Mouse (Mus musculus): ENCODE measurements at regions not wholly inside any gene's neighbourhood (a gene's known extent, or its start where the extent isn't known, plus 50 kb on each side); places are given as distances from the start of the nearest gene placed in this dataset.

DNA sequence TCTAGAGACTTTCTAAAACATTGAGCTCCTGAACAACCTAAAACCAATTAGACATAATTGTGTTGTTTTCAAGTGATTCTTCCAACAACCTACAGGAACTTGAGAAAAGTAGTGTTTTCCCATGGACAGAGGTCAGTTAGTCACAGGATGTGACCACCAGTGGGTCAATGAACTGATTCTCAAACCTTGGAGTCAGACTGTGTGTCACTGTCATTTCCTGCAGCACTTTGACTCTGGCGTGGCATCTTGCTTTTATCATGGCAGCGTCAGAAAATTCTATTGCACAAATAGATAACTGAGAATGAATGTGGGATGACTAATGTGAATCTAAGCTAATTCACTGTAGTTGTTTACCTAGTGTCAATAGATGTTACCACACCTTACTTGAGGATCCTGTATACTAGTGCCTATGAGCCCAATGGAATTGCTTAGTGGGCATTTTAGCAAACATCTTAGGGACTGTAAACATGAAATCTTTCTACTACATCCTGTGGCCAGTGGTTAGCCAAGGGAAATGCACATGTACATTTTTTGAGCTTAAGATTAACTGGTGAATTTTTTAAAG is 150.6 kb upstream of the Fam84a start:
- H3K4me2 ChIP-seq (ENCODE audit: low read depth, low read length), result no peak overlapping the region
- H3K4me3 ChIP-seq (ENCODE audit: low read length), result no peak overlapping the region
- no peaks in the 10 kb centered on the region for H3K27me3 ChIP-seq (ENCODE audit: control insufficient read depth, insufficient read depth, low read length)
- H3K9ac ChIP-seq (ENCODE audit: low read length), result no peak overlapping the region
- no peaks in the 10 kb centered on the region for H3K4me1 ChIP-seq (ENCODE audit: control insufficient read depth, insufficient read depth, low read length)
- no peak overlapping the region for H3K27ac ChIP-seq (ENCODE audit: low read length)
- no peaks in the 10 kb centered on the region for H3K36me3 ChIP-seq (ENCODE audit: control insufficient read depth, insufficient read depth)
- no peaks in the 10 kb centered on the region for H3K9me3 ChIP-seq (replicated peaks; ENCODE audit: control insufficient read depth, low read length)
- no peak for ATAC-seq (replicated peaks; ENCODE audit: extremely low read depth, insufficient read depth, low FRiP score)
- WGBS, result 61% methylated on average over 2 of the region's 2 CpGs

DNA sequence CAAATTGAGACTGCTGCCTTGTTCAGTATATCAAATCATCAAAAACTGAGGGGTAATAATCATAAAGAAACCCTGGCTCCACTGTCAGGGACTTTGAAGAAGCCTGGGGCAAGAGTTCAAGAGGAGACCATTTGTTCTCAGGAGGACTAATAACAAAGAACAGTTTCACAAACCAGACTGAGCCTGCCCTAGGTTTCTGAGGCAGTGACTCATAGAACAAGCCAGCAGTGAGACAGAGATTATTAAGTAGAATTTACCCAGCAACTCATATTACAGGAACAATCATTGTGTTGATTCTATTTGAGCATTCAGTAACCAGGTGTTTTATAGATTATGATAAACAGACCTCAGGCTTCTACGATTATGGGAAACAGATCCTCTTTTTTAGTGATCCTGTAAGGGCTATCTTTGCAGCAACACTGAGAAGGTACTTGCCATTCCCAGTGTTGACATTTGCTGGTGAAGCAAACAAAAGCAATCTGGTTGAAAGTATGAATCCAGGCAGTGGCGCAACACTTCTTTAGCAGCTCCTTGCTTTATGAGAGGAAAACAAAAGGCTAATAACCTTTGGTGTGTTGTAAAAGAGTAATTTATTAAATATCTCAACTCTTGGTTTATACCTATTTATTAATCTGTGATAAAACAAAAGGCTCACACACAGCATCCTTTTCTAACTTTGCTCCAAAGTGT is 150.0 kb upstream of the Fam84a start:
- H3K4me1 ChIP-seq (ENCODE audit: control insufficient read depth, insufficient read depth, low read length), result no peaks in the 10 kb centered on the region
- H3K9me3 ChIP-seq (replicated peaks; ENCODE audit: control insufficient read depth, low read length), result no peaks in the 10 kb centered on the region
- ATAC-seq (replicated peaks; ENCODE audit: extremely low read depth, insufficient read depth, low FRiP score), result no peak
- no peaks in the 10 kb centered on the region for H3K27me3 ChIP-seq (ENCODE audit: control insufficient read depth, insufficient read depth, low read length)
- 64% methylated on average over 2 of the region's 2 CpGs for WGBS
- H3K4me3 ChIP-seq (ENCODE audit: low read length), result no peak overlapping the region
- H3K4me2 ChIP-seq (ENCODE audit: low read depth, low read length), result no peak overlapping the region
- no peak overlapping the region for H3K27ac ChIP-seq (ENCODE audit: low read length)
- no peaks in the 10 kb centered on the region for H3K36me3 ChIP-seq (ENCODE audit: control insufficient read depth, insufficient read depth)
- no peak overlapping the region for H3K9ac ChIP-seq (ENCODE audit: low read length)

DNA sequence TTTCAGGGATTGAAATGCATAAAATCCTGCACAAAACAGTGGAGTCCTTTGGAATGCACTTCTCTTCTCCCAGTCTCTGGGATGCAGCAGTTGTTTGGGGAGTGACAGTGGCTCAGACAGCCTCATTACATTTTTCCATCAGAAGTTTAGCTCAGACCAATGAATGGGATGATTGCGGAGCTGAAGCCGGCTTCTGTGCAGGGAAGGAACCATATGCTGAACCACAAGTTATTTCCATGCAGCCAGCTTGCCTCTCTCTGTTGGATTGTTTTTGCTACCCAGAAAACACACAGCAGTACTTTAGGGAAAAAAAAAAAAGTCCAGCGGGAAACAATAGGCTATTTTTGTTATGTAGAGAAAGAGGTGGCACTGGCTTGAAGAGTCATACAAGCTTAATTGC is 140.2 kb upstream of the Fam84a start:
- H3K9ac ChIP-seq (ENCODE audit: low read length), result no peak overlapping the region
- H3K27me3 ChIP-seq (ENCODE audit: control insufficient read depth, insufficient read depth, low read length), result no peaks in the 10 kb centered on the region
- no peaks in the 10 kb centered on the region for H3K9me3 ChIP-seq (replicated peaks; ENCODE audit: control insufficient read depth, low read length)
- H3K4me1 ChIP-seq (ENCODE audit: control insufficient read depth, insufficient read depth, low read length), result no peaks in the 10 kb centered on the region
- H3K27ac ChIP-seq (ENCODE audit: low read length), result no peak overlapping the region
- 72% methylated on average over 3 of the region's 3 CpGs for WGBS
- H3K4me3 ChIP-seq (ENCODE audit: low read length), result no peak overlapping the region
- H3K36me3 ChIP-seq (ENCODE audit: control insufficient read depth, insufficient read depth), result no peaks in the 10 kb centered on the region
- H3K4me2 ChIP-seq (ENCODE audit: low read depth, low read length), result no peak overlapping the region
- no peak for ATAC-seq (replicated peaks; ENCODE audit: extremely low read depth, insufficient read depth, low FRiP score)

DNA sequence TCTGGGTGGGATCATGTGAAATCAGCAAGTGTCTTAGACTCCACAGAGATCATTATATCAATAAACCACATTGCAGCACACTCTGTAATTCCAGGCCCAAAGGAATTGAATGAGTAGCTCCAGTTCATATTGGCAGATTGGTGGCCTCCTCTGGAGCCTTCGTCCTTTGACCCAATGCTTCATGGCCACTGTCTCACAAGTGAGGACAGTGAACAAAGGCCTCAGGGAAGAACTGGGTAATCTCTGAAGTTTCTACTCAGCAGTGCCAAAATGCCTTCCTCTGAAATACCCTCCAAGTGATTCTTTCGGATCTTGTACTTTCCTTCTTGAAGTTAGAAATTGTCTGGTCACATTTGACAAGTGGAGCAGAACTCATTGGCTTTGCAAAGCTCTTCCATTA is 135.8 kb upstream of the Fam84a start:
- H3K4me3 ChIP-seq (ENCODE audit: low read length), result no peak overlapping the region
- H3K27ac ChIP-seq (ENCODE audit: low read length), result no peak overlapping the region
- WGBS, result 84% methylated on average over 2 of the region's 2 CpGs
- ATAC-seq (replicated peaks; ENCODE audit: extremely low read depth, insufficient read depth, low FRiP score), result no peak
- H3K9ac ChIP-seq (ENCODE audit: low read length), result no peak overlapping the region
- no peaks in the 10 kb centered on the region for H3K36me3 ChIP-seq (ENCODE audit: control insufficient read depth, insufficient read depth)
- no peaks in the 10 kb centered on the region for H3K27me3 ChIP-seq (ENCODE audit: control insufficient read depth, insufficient read depth, low read length)
- no peaks in the 10 kb centered on the region for H3K9me3 ChIP-seq (replicated peaks; ENCODE audit: control insufficient read depth, low read length)
- no peaks in the 10 kb centered on the region for H3K4me1 ChIP-seq (ENCODE audit: control insufficient read depth, insufficient read depth, low read length)
- H3K4me2 ChIP-seq (ENCODE audit: low read depth, low read length), result no peak overlapping the region

DNA sequence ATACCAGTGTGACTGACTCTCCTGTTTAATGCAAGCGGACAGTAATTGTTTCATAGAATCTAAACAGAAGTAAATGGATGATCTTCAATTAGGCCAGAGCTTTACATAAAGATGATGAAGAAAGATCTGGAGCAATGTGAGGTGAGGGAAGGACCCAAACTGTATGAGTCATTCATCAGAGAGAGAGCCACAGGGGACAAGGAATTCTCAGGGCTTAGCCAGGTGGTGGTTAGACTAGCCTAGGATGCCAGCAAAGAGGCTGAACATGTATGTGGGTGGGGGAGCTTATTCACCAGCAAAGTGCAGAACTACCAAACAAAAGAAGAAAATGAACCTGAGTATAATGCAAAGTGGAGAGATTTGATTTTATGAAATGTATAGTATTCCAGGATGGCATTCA is 134.8 kb upstream of the Fam84a start:
- H3K4me2 ChIP-seq (ENCODE audit: low read depth, low read length), result no peak overlapping the region
- H3K4me3 ChIP-seq (ENCODE audit: low read length), result no peak overlapping the region
- no peaks in the 10 kb centered on the region for H3K36me3 ChIP-seq (ENCODE audit: control insufficient read depth, insufficient read depth)
- WGBS, result 88% methylated on average over 1 of the region's 1 CpGs
- H3K9me3 ChIP-seq (replicated peaks; ENCODE audit: control insufficient read depth, low read length), result no peaks in the 10 kb centered on the region
- no peak for ATAC-seq (replicated peaks; ENCODE audit: extremely low read depth, insufficient read depth, low FRiP score)
- no peak overlapping the region for H3K27ac ChIP-seq (ENCODE audit: low read length)
- H3K4me1 ChIP-seq (ENCODE audit: control insufficient read depth, insufficient read depth, low read length), result no peaks in the 10 kb centered on the region
- no peak overlapping the region for H3K9ac ChIP-seq (ENCODE audit: low read length)
- H3K27me3 ChIP-seq (ENCODE audit: control insufficient read depth, insufficient read depth, low read length), result no peaks in the 10 kb centered on the region

DNA sequence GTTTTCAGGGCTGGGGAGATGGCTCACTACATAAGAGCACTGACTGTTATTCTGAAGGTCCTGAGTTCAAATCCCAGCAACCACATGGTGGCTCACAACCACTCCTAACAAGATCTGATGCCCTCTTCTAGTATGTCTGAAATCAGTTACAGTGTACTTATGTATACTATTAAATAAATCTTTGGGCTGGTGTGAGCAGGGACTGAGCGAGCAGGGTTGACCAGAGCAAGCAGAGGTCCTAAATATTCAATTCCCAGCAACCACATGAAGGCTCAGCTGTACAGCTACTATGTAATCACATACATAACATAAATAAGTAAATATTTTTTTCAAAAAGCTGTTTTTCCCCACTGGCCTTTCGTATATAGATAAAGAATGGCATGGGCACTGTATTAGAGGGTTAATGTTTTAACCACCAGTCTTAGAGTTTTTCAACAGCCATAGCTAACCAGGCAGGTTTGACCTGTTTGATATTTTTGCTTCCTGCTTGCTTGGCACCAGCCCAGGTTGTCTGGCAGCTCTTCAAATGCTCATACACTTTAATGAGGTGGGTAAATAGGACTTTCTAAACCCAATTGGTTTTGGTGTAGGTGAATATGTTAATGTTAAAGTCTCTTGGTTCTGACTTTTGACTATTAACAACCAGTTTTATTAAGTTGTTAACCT is 134.1 kb upstream of the Fam84a start:
- H3K9me3 ChIP-seq (replicated peaks; ENCODE audit: control insufficient read depth, low read length), result no peaks in the 10 kb centered on the region
- H3K4me1 ChIP-seq (ENCODE audit: control insufficient read depth, insufficient read depth, low read length), result no peaks in the 10 kb centered on the region
- no peaks in the 10 kb centered on the region for H3K36me3 ChIP-seq (ENCODE audit: control insufficient read depth, insufficient read depth)
- no peak overlapping the region for H3K27ac ChIP-seq (ENCODE audit: low read length)
- 73% methylated on average over 2 of the region's 2 CpGs for WGBS
- H3K4me2 ChIP-seq (ENCODE audit: low read depth, low read length), result no peak overlapping the region
- ATAC-seq (replicated peaks; ENCODE audit: extremely low read depth, insufficient read depth, low FRiP score), result no peak
- no peak overlapping the region for H3K9ac ChIP-seq (ENCODE audit: low read length)
- no peaks in the 10 kb centered on the region for H3K27me3 ChIP-seq (ENCODE audit: control insufficient read depth, insufficient read depth, low read length)
- H3K4me3 ChIP-seq (ENCODE audit: low read length), result no peak overlapping the region

DNA sequence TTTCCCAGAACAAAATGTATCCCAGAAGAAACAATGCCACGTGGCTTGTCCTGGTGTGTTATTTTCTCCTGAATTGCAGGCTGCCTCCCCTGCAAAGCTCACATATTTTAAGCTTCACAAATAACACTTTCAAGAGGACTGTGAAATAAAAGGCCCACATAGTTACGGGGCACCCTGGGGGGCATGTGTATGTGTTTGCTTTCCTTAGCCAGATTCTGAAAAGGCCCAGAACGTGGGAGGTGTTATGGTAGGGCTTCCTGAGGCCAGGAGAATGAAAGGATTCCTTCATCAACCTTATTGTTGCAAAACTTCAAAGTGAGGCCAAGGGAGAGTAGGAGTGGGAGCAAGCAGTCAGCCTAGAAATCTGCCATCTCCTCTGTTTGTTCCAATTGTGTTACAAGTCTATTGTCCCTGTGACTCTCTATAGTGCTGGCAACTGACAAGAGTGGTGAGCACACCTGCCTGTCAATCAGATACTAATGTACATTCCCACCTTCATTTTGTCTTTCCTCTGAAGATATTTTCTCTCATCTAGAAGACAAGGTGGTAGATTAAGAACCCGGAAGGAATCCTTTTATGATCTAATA is 131.3 kb upstream of the Fam84a start:
- Histone ChIP-seq H3K36me3 (ENCODE audit: control insufficient read depth, insufficient read depth) (no peaks in the 10 kb centered on the region), H3K4me1 (ENCODE audit: control insufficient read depth, insufficient read depth, low read length) (no peaks in the 10 kb centered on the region)
- WGBS, result 50% methylated on average over 4 of the region's 4 CpGs

DNA sequence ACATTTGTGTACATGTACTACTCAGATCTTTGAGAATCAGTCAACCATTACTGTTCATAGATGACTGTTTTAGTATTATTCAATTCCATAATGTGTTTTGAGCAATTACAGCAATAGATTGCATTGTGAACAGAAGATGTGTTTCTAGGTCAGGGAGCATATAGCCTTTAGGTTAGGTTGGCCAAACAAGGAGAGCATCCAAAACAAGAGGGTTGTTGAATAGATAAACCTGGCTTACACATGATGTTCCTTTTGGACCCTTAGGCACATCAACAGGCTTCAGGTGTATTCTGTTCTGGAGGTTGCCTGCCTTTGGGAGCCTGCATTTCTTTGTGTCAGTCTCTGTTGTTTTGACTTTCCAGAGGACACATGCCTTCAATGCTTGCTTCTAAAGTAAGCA is 123.4 kb upstream of the Fam84a start:
- Histone ChIP-seq H3K4me3 (ENCODE audit: low read length) (no peak overlapping the region), H3K4me1 (ENCODE audit: control insufficient read depth, insufficient read depth, low read length) (no peaks in the 10 kb centered on the region), H3K27me3 (ENCODE audit: control insufficient read depth, insufficient read depth, low read length) (no peaks in the 10 kb centered on the region), H3K36me3 (ENCODE audit: control insufficient read depth, insufficient read depth) (no peaks in the 10 kb centered on the region), H3K27ac (ENCODE audit: low read length) (no peak overlapping the region), H3K9me3 (replicated peaks; ENCODE audit: control insufficient read depth, low read length) (no peaks in the 10 kb centered on the region), H3K9ac (ENCODE audit: low read length) (no peak overlapping the region), H3K4me2 (ENCODE audit: low read depth, low read length) (no peak overlapping the region)
- no peak for ATAC-seq (replicated peaks; ENCODE audit: extremely low read depth, insufficient read depth, low FRiP score)

More for the DNA sequence above, 131.3 kb upstream of the Fam84a start:
- Histone ChIP-seq H3K4me2 (ENCODE audit: low read depth, low read length) (no peak overlapping the region), H3K27me3 (ENCODE audit: control insufficient read depth, insufficient read depth, low read length) (no peaks in the 10 kb centered on the region), H3K9me3 (replicated peaks; ENCODE audit: control insufficient read depth, low read length) (no peaks in the 10 kb centered on the region), H3K27ac (ENCODE audit: low read length) (no peak overlapping the region), H3K4me3 (ENCODE audit: low read length) (no peak overlapping the region), H3K9ac (ENCODE audit: low read length) (no peak overlapping the region)
- ATAC-seq (replicated peaks; ENCODE audit: extremely low read depth, insufficient read depth, low FRiP score), result no peak

DNA sequence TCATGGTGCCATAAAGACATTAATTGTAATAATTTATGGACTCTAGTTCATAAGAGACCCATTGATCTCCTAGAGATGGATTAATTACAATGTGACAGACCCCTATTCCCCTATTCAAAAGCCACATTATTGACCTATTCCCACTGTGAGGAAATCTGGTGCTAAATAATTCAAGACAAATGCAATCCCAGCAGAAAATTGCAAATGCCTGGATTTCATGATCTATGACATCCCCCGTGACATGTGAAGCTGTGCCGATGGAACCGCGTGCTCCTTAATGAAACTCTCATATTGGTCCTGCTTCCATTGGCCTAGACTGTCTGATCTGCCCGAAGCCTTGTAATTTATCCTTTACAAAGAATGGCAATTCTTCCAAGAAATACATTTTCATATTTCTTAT is 122.9 kb upstream of the Fam84a start:
- Histone ChIP-seq H3K9me3 (replicated peaks; ENCODE audit: control insufficient read depth, low read length) (no peaks in the 10 kb centered on the region), H3K4me1 (ENCODE audit: control insufficient read depth, insufficient read depth, low read length) (no peaks in the 10 kb centered on the region), H3K27ac (ENCODE audit: low read length) (no peak overlapping the region), H3K4me3 (ENCODE audit: low read length) (no peak overlapping the region), H3K27me3 (ENCODE audit: control insufficient read depth, insufficient read depth, low read length) (no peaks in the 10 kb centered on the region), H3K36me3 (ENCODE audit: control insufficient read depth, insufficient read depth) (no peaks in the 10 kb centered on the region), H3K4me2 (ENCODE audit: low read depth, low read length) (no peak overlapping the region), H3K9ac (ENCODE audit: low read length) (no peak overlapping the region)
- 84% methylated on average over 5 of the region's 5 CpGs for WGBS
- no peak for ATAC-seq (replicated peaks; ENCODE audit: extremely low read depth, insufficient read depth, low FRiP score)
